32 mouse cellular contexts compared by ENCODE assay signal in genomic region chr14:75280406-75280805, GRCm38 (mm10). TPM values are rescaled to one million over a fixed set of nuclear protein-coding genes. Genes with fewer than 3 reads are reported as not detected.
DNase-seq lines count a peak whose midpoint lies in the region; ATAC-seq and TF ChIP-seq lines count a peak whose summit lies in the region.
"Had no signal": no experiment of that assay in that cellular context is flagged by ENCODE, and none has a peak within 500 bp of the region (broad histone marks: within the 10 kb centered on the region; RNA-seq: fewer than 3 reads in every experiment).

No protein-coding gene starts in this region.

- no peak for TF ChIP-seq POLR2A in heart, adult 2 months (IDR thresholded peaks at IDR 0.05; ENCODE audit: insufficient read depth, low read depth, low read length)

- 60% methylated on average over 5 of the region's 5 CpGs for WGBS in embryonic facial prominence, embryonic 14.5 days
- WGBS in embryonic facial prominence, embryonic 10.5 days = 76% methylated on average over 5 of the region's 5 CpGs
- WGBS in heart, adult 2 months = 35% methylated on average over 5 of the region's 5 CpGs
- 25% methylated on average over 5 of the region's 5 CpGs for WGBS in lung, embryonic 14.5 days

- intact Hi-C loops in heart, postnatal 10 days (cut with DNase I) = loop anchor here (5.0 kb wide), 1 partner anchor 218 kb away; no protein-coding TSS in a partner anchor
- intact Hi-C loops in heart, adult 2 months (cut with DNase I) = no loop called here

- no peak overlapping the region for H3K4me3 ChIP-seq in embryonic facial prominence, embryonic 14.5 days (ENCODE audit: low read depth, low read length)
- no peak overlapping the region for H3K4me3 ChIP-seq in embryonic facial prominence, embryonic 10.5 days
- H3K4me3 ChIP-seq in heart, adult 2 months = no peak overlapping the region
- H3K4me3 ChIP-seq in lung, embryonic 14.5 days (ENCODE audit: low read depth, low read length) = no peak overlapping the region
- H3K4me3 ChIP-seq: embryonic facial prominence, embryonic 15.5 days; hindbrain, embryonic 13.5 days; liver, embryonic 15.5 days; megakaryocyte, embryonic 14.5 days; midbrain, embryonic 13.5 days; neural tube, embryonic 13.5 days had no signal

- peaks cover 9% of the 10 kb centered on the region for H3K4me1 ChIP-seq in embryonic facial prominence, embryonic 14.5 days (ENCODE audit: control insufficient read depth, insufficient read depth, low read length)
- H3K4me1 ChIP-seq in embryonic facial prominence, embryonic 10.5 days = peaks cover 12% of the 10 kb centered on the region; the same call in 1 of the 2 replicates
- H3K4me1 ChIP-seq in heart, adult 2 months (ENCODE audit: control insufficient read depth, insufficient read depth, low read length) = peaks cover 1% of the 10 kb centered on the region; the same call in 1 of the 2 replicates
- H3K4me1 ChIP-seq in lung, embryonic 14.5 days (ENCODE audit: insufficient read depth) = peaks cover 2% of the 10 kb centered on the region; the same call in 1 of the 2 replicates

- no peak overlapping the region for H3K4me2 ChIP-seq in embryonic facial prominence, embryonic 14.5 days (ENCODE audit: low read depth, low read length)
- H3K4me2 ChIP-seq in lung, embryonic 14.5 days = no peak overlapping the region
- H3K4me2 ChIP-seq: embryonic facial prominence, embryonic 15.5 days; heart, embryonic 11.5 days; hindbrain, embryonic 13.5 days; liver, embryonic 15.5 days; midbrain, embryonic 13.5 days; neural tube, embryonic 13.5 days had no signal

- H3K27me3 ChIP-seq in embryonic facial prominence, embryonic 14.5 days (replicated peaks; ENCODE audit: control insufficient read depth, insufficient read depth, low read length) = no peaks in the 10 kb centered on the region
- H3K27me3 ChIP-seq in embryonic facial prominence, embryonic 10.5 days (replicated peaks; ENCODE audit: low read depth, poor library complexity, severe bottlenecking) = 0 out of 2 replicates have a peak, but pooled peaks cover 4% of the 10 kb centered on the region
- H3K27me3 ChIP-seq in heart, adult 2 months (ENCODE audit: control insufficient read depth, insufficient read depth, low read length) = no peaks in the 10 kb centered on the region
- H3K27me3 ChIP-seq in lung, embryonic 14.5 days (ENCODE audit: insufficient read depth, low read length) = no peaks in the 10 kb centered on the region
- H3K27me3 ChIP-seq: embryonic facial prominence, embryonic 15.5 days; hindbrain, embryonic 13.5 days; midbrain, embryonic 13.5 days; neural tube, embryonic 13.5 days had no signal

- TF ChIP-seq EP300 in heart, adult 2 months (IDR thresholded peaks at IDR 0.05; ENCODE audit: insufficient read depth, low read depth, low read length) = no peak

- H3K9me3 ChIP-seq in embryonic facial prominence, embryonic 14.5 days (ENCODE audit: control insufficient read depth, low read length) = no peaks in the 10 kb centered on the region
- no peaks in the 10 kb centered on the region for H3K9me3 ChIP-seq in embryonic facial prominence, embryonic 10.5 days
- H3K9me3 ChIP-seq in lung, embryonic 14.5 days (ENCODE audit: low read depth, low read length) = no peaks in the 10 kb centered on the region
- H3K9me3 ChIP-seq: embryonic facial prominence, embryonic 15.5 days; G1E; hindbrain, embryonic 13.5 days; liver, embryonic 15.5 days; megakaryocyte, embryonic 14.5 days; midbrain, embryonic 13.5 days; neural tube, embryonic 13.5 days had no signal

- H3K79me2 ChIP-seq in heart, adult 2 months (replicated peaks; ENCODE audit: control insufficient read depth, insufficient read depth, low read length) = no peaks in the 10 kb centered on the region; the same call in 1 of the 2 replicates

- peak; percentile 18 for DNase-seq in embryonic facial prominence, embryonic 14.5 days (ENCODE audit: low spot score)
- DNase-seq in embryonic facial prominence, embryonic 10.5 days (ENCODE audit: low spot score) = no peak
- DNase-seq in heart, postnatal 10 days = peak; percentile 8 to 12
- no peak for DNase-seq in heart, adult 2 months
- DNase-seq in lung, embryonic 14.5 days = peak; percentile 69
- no peak for DNase-seq in lung, postnatal 10 days
- peak; percentile 45 for DNase-seq in NIH3T3 (ENCODE audit: low read depth)
- DNase-seq: adrenal gland, postnatal 14 days; cerebellum, adult 18-20 months; cerebellum, postnatal 10 days; gastrocnemius, postnatal 25 days; heart, adult 11 months; heart, postnatal 4 days; lung, postnatal 4 days had no signal

- no peak for TF ChIP-seq CTCF in heart, adult 2 months (IDR thresholded peaks at IDR 0.05)
- no peak for TF ChIP-seq CTCF in lung, embryonic 14.5 days (IDR thresholded peaks at IDR 0.05; ENCODE audit: low read depth)

- H3K9ac ChIP-seq in embryonic facial prominence, embryonic 14.5 days (ENCODE audit: low read depth, low read length) = no peak overlapping the region
- H3K9ac ChIP-seq in heart, adult 2 months (ENCODE audit: low read depth, low read length) = no peak overlapping the region
- H3K9ac ChIP-seq in lung, embryonic 14.5 days = no peak overlapping the region
- H3K9ac ChIP-seq: embryonic facial prominence, embryonic 15.5 days; hindbrain, embryonic 13.5 days; liver, embryonic 15.5 days; midbrain, embryonic 13.5 days; neural tube, embryonic 13.5 days had no signal

- no peak overlapping the region for H3K27ac ChIP-seq in embryonic facial prominence, embryonic 14.5 days (replicated peaks; ENCODE audit: low read depth, low read length)
- H3K27ac ChIP-seq in embryonic facial prominence, embryonic 10.5 days (replicated peaks) = no peak overlapping the region
- no peak overlapping the region for H3K27ac ChIP-seq in heart, adult 2 months
- no peak overlapping the region for H3K27ac ChIP-seq in lung, embryonic 14.5 days (ENCODE audit: low read depth)
- H3K27ac ChIP-seq: embryonic facial prominence, embryonic 15.5 days; hindbrain, embryonic 13.5 days; liver, embryonic 15.5 days; midbrain, embryonic 13.5 days; neural tube, embryonic 13.5 days had no signal

- ATAC-seq in embryonic facial prominence, embryonic 14.5 days (ENCODE audit: low read depth) = no peak
- ATAC-seq in lung, embryonic 14.5 days (ENCODE audit: insufficient read depth) = no peak
- no peak for ATAC-seq in megakaryocyte-erythroid progenitor cell, adult 5-6 weeks (replicated peaks; ENCODE audit: low FRiP score, low TSS enrichment, poor library complexity, severe bottlenecking)
- ATAC-seq: intestine, embryonic 16.5 days; midbrain, embryonic 13.5 days had no signal

- H3K36me3 ChIP-seq in embryonic facial prominence, embryonic 14.5 days (ENCODE audit: control insufficient read depth, insufficient read depth, low read length) = no peaks in the 10 kb centered on the region
- no peaks in the 10 kb centered on the region for H3K36me3 ChIP-seq in embryonic facial prominence, embryonic 10.5 days (replicated peaks)
- peaks cover 1% of the 10 kb centered on the region for H3K36me3 ChIP-seq in heart, adult 2 months (ENCODE audit: control insufficient read depth, insufficient read depth, low read length)
- no peaks in the 10 kb centered on the region for H3K36me3 ChIP-seq in lung, embryonic 14.5 days (ENCODE audit: insufficient read depth)
- H3K36me3 ChIP-seq: embryonic facial prominence, embryonic 15.5 days; G1E; hindbrain, embryonic 13.5 days; liver, embryonic 15.5 days; midbrain, embryonic 13.5 days; neural tube, embryonic 13.5 days had no signal

RNA-seq across cellular contexts. Expression of gene Zc3h13, which starts 3.8 kb away (rescaled TPM):
- polyA plus RNA-seq in embryonic facial prominence, embryonic 14.5 days (2014; fragmentation: Nextera tagmentation; extraction: Ambion mirVana) = 26.5 and 29.1 TPM in 2 replicates
- 37.1 and 40.9 TPM in 2 replicates for polyA plus RNA-seq in embryonic facial prominence, embryonic 10.5 days (2016; fragmentation: Nextera tagmentation; extraction: Ambion mirVana)
- total RNA-seq in heart, postnatal 10 days (2021) = 10 to 100 TPM; 23.6 to 25.4 TPM
- 10 to 100 TPM; 24.9 to 26.2 TPM for total RNA-seq in heart, adult 2 months (2021)
- polyA plus RNA-seq in heart, adult 2 months (2012; rRNA removed) = 5.2 and 5.5 TPM in 2 replicates
- polyA plus RNA-seq in lung, embryonic 14.5 days (2014; fragmentation: Nextera tagmentation; extraction: Ambion mirVana) = 30.2 and 31.6 TPM in 2 replicates
- total RNA-seq in megakaryocyte-erythroid progenitor cell, adult 5-6 weeks (2014; fragmentation: Nextera tagmentation) = 28.2 and 28.7 TPM in 2 replicates
- total RNA-seq in megakaryocyte-erythroid progenitor cell, adult 5-6 weeks (2017) = 34.0 and 41.2 TPM in 2 replicates

RNA-seq across cellular contexts. Expression of gene Cpb2, which starts 38.3 kb away (rescaled TPM):
- not detected in 2 replicates for polyA plus RNA-seq in embryonic facial prominence, embryonic 14.5 days (2014; fragmentation: Nextera tagmentation; extraction: Ambion mirVana)
- polyA plus RNA-seq in embryonic facial prominence, embryonic 10.5 days (2016; fragmentation: Nextera tagmentation; extraction: Ambion mirVana) = not detected in 2 replicates
- total RNA-seq in heart, postnatal 10 days (2021) = not detected
- total RNA-seq in heart, adult 2 months (2021) = not detected
- not detected in 2 replicates for polyA plus RNA-seq in heart, adult 2 months (2012; rRNA removed)
- polyA plus RNA-seq in lung, embryonic 14.5 days (2014; fragmentation: Nextera tagmentation; extraction: Ambion mirVana) = not detected in 2 replicates
- not detected in 2 replicates for total RNA-seq in megakaryocyte-erythroid progenitor cell, adult 5-6 weeks (2014; fragmentation: Nextera tagmentation)
- total RNA-seq in megakaryocyte-erythroid progenitor cell, adult 5-6 weeks (2017) = not detected in 2 replicates
- total RNA-seq: common myeloid progenitor, adult 5-6 weeks; G1E; gastrocnemius, adult 18-20 months; gastrocnemius, postnatal 25 days; heart, postnatal 4 days; layer of hippocampus, adult 18-20 months; layer of hippocampus, postnatal 10 days; left cerebral cortex, adult 18-20 months; left cerebral cortex, postnatal 14 days had no signal
- polyA plus RNA-seq: embryonic facial prominence, embryonic 15.5 days; frontal cortex, adult 2 months; G1E; hindbrain, embryonic 13.5 days; limb, embryonic 11.5 days; neural tube, embryonic 13.5 days had no signal

Comparison
In these comparisons a context has a peak if more than half of its experiments do, and no peak if none do; other contexts are left out.
1. DNase-seq: peak in embryonic facial prominence, embryonic 14.5 days (single experiment), heart, postnatal 10 days (2 of 2), lung, embryonic 14.5 days (single experiment) and NIH3T3 (single experiment); none in embryonic facial prominence, embryonic 10.5 days (single experiment), heart, adult 2 months (0 of 2) and lung, postnatal 10 days (single experiment).